Mouse (Mus musculus) CH12.LX (cell line): ENCODE measurements around the gene Nxn. TPM values are rescaled to one million over a fixed set of nuclear protein-coding genes. Genes with fewer than 3 reads are reported as not detected.
A peak's percentile ranks its signal among the peaks of the same experiment; 100 is the strongest.

Experiments
- DNase-seq: peaks from one replicate; pipeline ENCODE4 v3.0.0-alpha.2; 2013; ENCODE audit errors: extremely low read depth
- H3K27ac ChIP-seq: 2 replicates; pipeline ENCODE4 v1.5.1; 2012; ENCODE audit warnings: low read depth, mild to moderate bottlenecking, control low read depth, moderate library complexity; ENCODE audit not compliant: insufficient read depth
- H3K27me3 ChIP-seq: replicated peaks from 2 replicates; pipeline ENCODE3; 2012; ENCODE audit warnings: inconsistent platforms
- H3K36me3 ChIP-seq, 2 experiments: replicated peaks in 1 of 2; 2 replicates each; pipeline versions ENCODE3 to v1.6.1; 2012; ENCODE audit warnings: inconsistent platforms in 1 of 2, low read length in 1 of 2, mild to moderate bottlenecking in 1 of 2, mixed read lengths in 1 of 2, moderate library complexity in 1 of 2; ENCODE audit not compliant: control insufficient read depth in 1 of 2, insufficient read depth in 1 of 2
- H3K4me1 ChIP-seq, 2 experiments: 2 replicates each; pipeline ENCODE4 v1.6.1; 2012; ENCODE audit warnings: inconsistent platforms in 1 of 2, moderate library complexity in 1 of 2; ENCODE audit not compliant: insufficient read depth in 2 of 2, control insufficient read depth in 1 of 2
- H3K4me2 ChIP-seq: 2 replicates; pipeline ENCODE4 v1.6.1; 2012; ENCODE audit warnings: low read depth, mild to moderate bottlenecking, control low read depth; ENCODE audit not compliant: poor library complexity, insufficient read depth, severe bottlenecking
- H3K4me3 ChIP-seq, 3 experiments: fragments of 150-350 bp in 1 of 3; sonication (generic) in 1 of 3; replicated peaks in 1 of 3; 2 replicates each; pipeline versions ENCODE3 to v1.5.1; 2011 to 2012; ENCODE audit warnings: low read depth in 2 of 3, low read length in 2 of 3, mild to moderate bottlenecking in 2 of 3, moderate library complexity in 2 of 3, control low read depth in 1 of 3, improper control_type of control experiment in 1 of 3, inconsistent platforms in 1 of 3, mixed read lengths in 1 of 3; ENCODE audit not compliant: poor library complexity in 1 of 3
- H3K79me2 ChIP-seq: replicated peaks from 2 replicates; pipeline ENCODE4 v1.6.1; 2012; ENCODE audit warnings: mild to moderate bottlenecking, moderate library complexity; ENCODE audit not compliant: control insufficient read depth, poor library complexity, insufficient read depth, severe bottlenecking; ENCODE audit errors: extremely low read depth
- H3K9ac ChIP-seq: 2 replicates; pipeline ENCODE4 v1.6.1; 2012; ENCODE audit warnings: low read depth, mild to moderate bottlenecking, control low read depth, moderate library complexity; ENCODE audit not compliant: insufficient read depth
- H3K9me3 ChIP-seq: replicated peaks from 2 replicates; pipeline ENCODE3; 2012; ENCODE audit warnings: low read length, inconsistent platforms, mixed read lengths
- BHLHE40 ChIP-seq: IDR thresholded peaks from 2 replicates; pipeline ENCODE4 v1.6.1; 2011; ENCODE audit warnings: mild to moderate bottlenecking, low read depth, low read length, improper control_type of control experiment
- CHD1 ChIP-seq: IDR thresholded peaks from 2 replicates; pipeline ENCODE4 v1.6.1; 2012; ENCODE audit warnings: low read depth, low read length, improper control_type of control experiment, inconsistent platforms
- CHD2 ChIP-seq: IDR thresholded peaks from 2 replicates; pipeline ENCODE4 v1.6.1; 2011; ENCODE audit warnings: low read length, improper control_type of control experiment
- CTCF ChIP-seq, 2 experiments: IDR thresholded peaks in 1 of 2; conservative IDR thresholded peaks in 1 of 2; 2 replicates each; pipeline ENCODE4 v1.5.1; 2011 to 2012; ENCODE audit warnings: low read depth in 2 of 2, low read length in 2 of 2, improper control_type of control experiment in 1 of 2, inconsistent platforms in 1 of 2, mild to moderate bottlenecking in 1 of 2, moderate library complexity in 1 of 2
- ELF1 ChIP-seq: IDR thresholded peaks from 2 replicates; pipeline ENCODE4 v1.6.1; 2014; ENCODE audit warnings: low read depth, mild to moderate bottlenecking, inconsistent platforms, low read length, improper control_type of control experiment
- EP300 ChIP-seq: IDR thresholded peaks from 2 replicates; pipeline ENCODE4 v1.6.1; 2011; ENCODE audit warnings: low read length, improper control_type of control experiment
- IRF4 ChIP-seq: IDR thresholded peaks from 2 replicates; pipeline ENCODE4 v1.6.1; 2014; ENCODE audit warnings: low read depth, mild to moderate bottlenecking, inconsistent platforms, low read length, improper control_type of control experiment
- MAX ChIP-seq: IDR thresholded peaks from 2 replicates; pipeline ENCODE4 v1.6.1; 2011; ENCODE audit warnings: low read length, improper control_type of control experiment
- MEF2A ChIP-seq: IDR thresholded peaks from 2 replicates; pipeline ENCODE4 v1.6.1; 2014; ENCODE audit warnings: low read depth, mild to moderate bottlenecking, inconsistent platforms, low read length, improper control_type of control experiment, borderline replicate concordance
- MYC ChIP-seq: IDR thresholded peaks from 2 replicates; pipeline ENCODE4 v1.6.1; 2011; ENCODE audit warnings: low read depth, mild to moderate bottlenecking, improper control_type of control experiment, low read length
- NELFE ChIP-seq: IDR thresholded peaks from 2 replicates; pipeline ENCODE4 v1.6.1; 2011; ENCODE audit warnings: low read depth, low read length, improper control_type of control experiment
- POLR2A ChIP-seq: IDR thresholded peaks from 2 replicates; pipeline ENCODE4 v1.6.1; 2011; ENCODE audit warnings: low read depth, mild to moderate bottlenecking, improper control_type of control experiment, low read length
- RAD21 ChIP-seq: IDR thresholded peaks from 2 replicates; pipeline ENCODE4 v1.6.1; 2011; ENCODE audit warnings: low read depth, mild to moderate bottlenecking, low read length, improper control_type of control experiment, moderate library complexity
- RCOR1 ChIP-seq: conservative IDR thresholded peaks from 2 replicates; pipeline ENCODE4 v1.6.1; 2012; ENCODE audit warnings: low read depth, mild to moderate bottlenecking, inconsistent platforms, low read length, improper control_type of control experiment
- SMC3 ChIP-seq: IDR thresholded peaks from 2 replicates; pipeline ENCODE4 v1.6.1; 2011; ENCODE audit warnings: low read depth, low read length, improper control_type of control experiment
- TBP ChIP-seq: conservative IDR thresholded peaks from 2 replicates; pipeline ENCODE4 v1.6.1; 2011; ENCODE audit warnings: low read depth, low read length, improper control_type of control experiment
- USF1 ChIP-seq: IDR thresholded peaks from 2 replicates; pipeline ENCODE4 v1.6.1; 2014; ENCODE audit warnings: low read depth, mild to moderate bottlenecking, inconsistent platforms, low read length, improper control_type of control experiment
- USF2 ChIP-seq: conservative IDR thresholded peaks from 2 replicates; pipeline ENCODE4 v1.6.1; 2011; ENCODE audit warnings: low read depth, low read length, improper control_type of control experiment
- ZKSCAN1 ChIP-seq: IDR thresholded peaks from 2 replicates; pipeline ENCODE4 v1.6.1; 2012; ENCODE audit warnings: low read depth, inconsistent platforms, low read length, improper control_type of control experiment, borderline replicate concordance
- ZMIZ1 ChIP-seq: IDR thresholded peaks from 2 replicates; pipeline ENCODE4 v1.6.1; 2012; ENCODE audit warnings: low read depth, mild to moderate bottlenecking, inconsistent platforms, low read length, improper control_type of control experiment
- ZNF384 ChIP-seq: IDR thresholded peaks from 2 replicates; pipeline ENCODE4 v1.6.1; 2012; ENCODE audit warnings: low read depth, low read length, improper control_type of control experiment, inconsistent platforms
- dilution Hi-C: fragments of 300-500 bp; cut with MboI; formaldehyde crosslinking; loops from 2 replicates; pipeline ENCODE4 v1.14.3; 2020; ENCODE audit warnings: low sequenced_read_pairs; ENCODE audit not compliant: extremely low pct_unique_long_range_greater_than_20kb, extremely low pct_ligation_motif_present
- in situ Hi-C: fragments of 300-500 bp; cut with MboI; formaldehyde crosslinking; loops from 3 replicates; pipeline ENCODE4 v1.14.3; 2019; ENCODE audit warnings: low sequenced_read_pairs, low pct_ligation_motif_present, low pct_unique_long_range_greater_than_20kb, mixed read lengths
- polyA plus RNA-seq: library from polyadenylated mRNA; unstranded; fragments of >175 nt; gene quantifications from 2 replicates; pipeline ENCODE4 v1.2.1, GENCODE M21; 2012; ENCODE audit warnings: low read depth; ENCODE audit not compliant: insufficient read length
- total RNA-seq, 2 experiments: library from RNA; depleted of rRNA; stranded (reverse); fragments of 300-350 nt in 1 of 2; fragments of >200 nt in 1 of 2; gene quantifications; 2 replicates each; pipeline ENCODE4 v1.2.3; 2012 to 2014

Nxn gene
- total and polyA plus RNA-seq, 3 experiments: 15.3 to 24.8 (median 19.2) TPM

DNA sequence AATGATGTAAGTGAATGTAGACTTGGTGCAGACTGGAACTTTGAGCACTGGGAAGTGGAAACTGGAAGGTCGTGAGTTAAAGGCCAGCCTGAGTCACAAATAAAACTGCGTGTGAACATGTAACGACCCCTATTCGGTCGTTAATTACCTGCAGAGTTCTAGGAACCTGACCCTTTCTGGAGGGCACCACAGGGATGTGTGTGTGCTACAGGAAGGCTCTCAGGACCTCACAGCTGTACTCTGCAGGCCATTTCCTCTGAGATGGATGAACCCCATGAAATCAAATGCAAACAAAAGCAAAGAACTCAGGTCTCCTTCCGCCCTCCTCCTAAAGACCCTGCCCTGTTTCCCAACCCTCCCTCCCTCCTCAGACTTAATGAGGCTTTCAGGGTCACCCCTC, 89.9 kb downstream of the Nxn start:
- no peaks in the 10 kb centered on the region for H3K9me3 ChIP-seq
- TF ChIP-seq RCOR1 (no peak), ZMIZ1 (no peak)
- TF ChIP-seq, all 38 proteins: peak for 0
- Histone ChIP-seq H3K9ac (no peak overlapping the region), H3K4me2 (no peak overlapping the region), H3K36me3 (no peaks in the 10 kb centered on the region), H3K79me2 (no peaks in the 10 kb centered on the region), H3K27ac (no peak overlapping the region), H3K4me3 (no peak overlapping the region), H3K27me3 (no peaks in the 10 kb centered on the region), H3K4me1 (peaks cover 2 to 35% of the 10 kb centered on the region in 2 experiments; a peak in 2 of 4 replicates)
- DNase-seq: no peak
- in situ Hi-C loops: no loop called here
- dilution Hi-C loops: no loop called here

DNA sequence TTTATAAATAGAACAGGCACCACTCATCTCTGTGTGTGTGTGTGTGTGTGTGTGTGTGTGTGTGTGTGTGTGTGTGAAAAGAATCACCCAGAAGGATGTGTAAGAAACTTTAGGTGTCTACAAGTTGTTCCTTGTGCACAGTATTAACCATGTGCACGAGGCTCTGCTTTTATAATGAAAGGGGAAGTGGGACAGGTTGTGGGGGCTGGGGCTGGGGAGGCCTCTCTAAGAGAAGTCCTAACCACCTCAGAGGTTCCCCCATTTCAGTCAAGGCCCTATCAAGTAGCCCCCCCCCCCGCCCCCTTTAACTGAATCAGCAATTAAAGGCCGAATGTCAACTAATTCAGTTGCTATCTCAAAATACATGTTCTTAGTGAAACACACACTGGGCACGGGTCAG, 92.2 kb downstream of the Nxn start:
- no peak for TF ChIP-seq POLR2A
- peak; percentile 44 for TF ChIP-seq BHLHE40
- peak; percentile 45; the same call in 1 of the 2 replicates for TF ChIP-seq EP300
- 0 out of 2 replicates have a peak, but pooled peaks have one; percentile 58 for TF ChIP-seq MYC
- peak; percentile 85 for TF ChIP-seq IRF4
- peak; percentile 43 for TF ChIP-seq MAX
- TF ChIP-seq CHD2: 0 out of 2 replicates have a peak, but pooled peaks have one; percentile 36
- no peak for TF ChIP-seq RAD21
- TF ChIP-seq, all 38 proteins: peak for 6
- Histone ChIP-seq H3K4me2 (peak overlapping the region; percentile 11; the same call in 1 of the 2 replicates), H3K36me3 (no peaks in the 10 kb centered on the region), H3K79me2 (no peaks in the 10 kb centered on the region), H3K4me3 (no peak overlapping the region), H3K9ac (no peak overlapping the region), H3K9me3 (no peaks in the 10 kb centered on the region), H3K4me1 (peaks cover 2 to 35% of the 10 kb centered on the region in 2 experiments; a peak in 2 of 4 replicates), H3K27me3 (no peaks in the 10 kb centered on the region), H3K27ac (no peak overlapping the region)
- dilution Hi-C loops: no loop called here
- in situ Hi-C loops: no loop called here
- peak; percentile 61 for DNase-seq

DNA sequence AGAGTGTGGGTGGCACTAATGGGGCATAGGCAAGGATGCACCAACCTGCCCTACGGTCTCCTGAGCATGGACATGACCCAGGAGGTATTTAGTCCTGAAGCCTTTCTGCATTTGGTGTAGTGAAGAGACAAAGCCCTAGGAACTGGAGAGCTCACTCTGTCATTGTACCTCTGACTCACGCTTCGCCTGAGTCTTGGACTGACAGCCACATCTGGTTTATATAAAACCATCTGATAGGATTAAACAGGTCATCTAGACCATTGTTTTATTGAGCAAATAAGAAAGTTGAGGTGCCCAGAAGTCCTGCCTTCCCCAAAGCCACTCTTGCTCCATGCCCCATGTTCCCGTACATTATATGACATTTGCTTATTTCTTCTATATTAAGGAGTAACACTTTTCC, 93.4 kb downstream of the Nxn start:
- no peaks in the 10 kb centered on the region for H3K79me2 ChIP-seq
- H3K9ac ChIP-seq: no peak overlapping the region
- TF ChIP-seq SMC3: no peak
- TF ChIP-seq CHD2: no peak
- no peak for TF ChIP-seq ELF1
- no peak for TF ChIP-seq ZKSCAN1
- no peak for TF ChIP-seq MYC
- no peak for TF ChIP-seq CHD1
- TF ChIP-seq MEF2A: no peak
- no peak for TF ChIP-seq IRF4
- no peak for TF ChIP-seq USF2
- TF ChIP-seq TBP: no peak
- TF ChIP-seq NELFE: no peak
- TF ChIP-seq USF1: no peak
- no peak for TF ChIP-seq RAD21
- no peak for TF ChIP-seq ZNF384
- no peak for TF ChIP-seq CTCF (conservative IDR thresholded peaks at IDR 0.05 in 1 of 2, IDR thresholded peaks at IDR 0.05 in 1 of 2; ENCODE audit: low read depth in 2 of 2, low read length in 2 of 2)
- dilution Hi-C loops (no loop called here), in situ Hi-C loops (no loop called here)
- no peaks in the 10 kb centered on the region for H3K9me3 ChIP-seq
- no peaks in the 10 kb centered on the region for H3K27me3 ChIP-seq
- no peaks in the 10 kb centered on the region for H3K36me3 ChIP-seq
- peaks cover 2 to 30% of the 10 kb centered on the region in 2 experiments; a peak in 2 of 4 replicates for H3K4me1 ChIP-seq
- DNase-seq: no peak
- H3K4me2 ChIP-seq: no peak overlapping the region
- no peak overlapping the region for H3K27ac ChIP-seq
- H3K4me3 ChIP-seq: no peak overlapping the region
